Mouse (Mus musculus) adrenal gland, postnatal 4 days (tissue): ENCODE measurements around the gene Foxp4. TPM values are rescaled to one million over a fixed set of nuclear protein-coding genes. Genes with fewer than 3 reads are reported as not detected.

ENCODE experiments used
- DNase-seq, 2 experiments: peaks; one replicate each; pipeline ENCODE4 v3.0.0; 2021 to 2022; ENCODE audit warnings: low spot score in 2 of 2, mixed read lengths in 2 of 2
- long read RNA-seq, 2 experiments: library from polyadenylated mRNA; stranded (forward); transcript quantifications; one replicate each; pipeline ENCODE4 v2.0.0; 2021
- total RNA-seq, 2 experiments: library from RNA; stranded (reverse); gene quantifications; 2 replicates each; pipeline ENCODE4 v1.2.3; 2021

The Foxp4 gene
- 10 to 100 TPM; 37.8 to 41.2 TPM for total RNA-seq
- long read RNA-seq, experiment 1, partial matches to known transcripts: 8 of 18 reads
- long read RNA-seq, experiment 1, other reads (novel, unspliced or antisense): 5 of 18 reads
- long read RNA-seq, experiment 2, partial matches to known transcripts: 15 of 20 reads
- long read RNA-seq, experiment 2, other reads (novel, unspliced or antisense): 1 of 20 reads

GRCm38 (mm10) chr17:47924383-47925339 lies at the start of gene Foxp4:
TSS of gene Foxp4 (minus strand) at chr17:47924645.
- DNase-seq: peak; percentile 52 to 75

- DNase-seq: peak; percentile 24 to 49
Measured at GRCm38 (mm10) chr17:47973563-47974472, 49.4 kb upstream of the Foxp4 start.

DNA sequence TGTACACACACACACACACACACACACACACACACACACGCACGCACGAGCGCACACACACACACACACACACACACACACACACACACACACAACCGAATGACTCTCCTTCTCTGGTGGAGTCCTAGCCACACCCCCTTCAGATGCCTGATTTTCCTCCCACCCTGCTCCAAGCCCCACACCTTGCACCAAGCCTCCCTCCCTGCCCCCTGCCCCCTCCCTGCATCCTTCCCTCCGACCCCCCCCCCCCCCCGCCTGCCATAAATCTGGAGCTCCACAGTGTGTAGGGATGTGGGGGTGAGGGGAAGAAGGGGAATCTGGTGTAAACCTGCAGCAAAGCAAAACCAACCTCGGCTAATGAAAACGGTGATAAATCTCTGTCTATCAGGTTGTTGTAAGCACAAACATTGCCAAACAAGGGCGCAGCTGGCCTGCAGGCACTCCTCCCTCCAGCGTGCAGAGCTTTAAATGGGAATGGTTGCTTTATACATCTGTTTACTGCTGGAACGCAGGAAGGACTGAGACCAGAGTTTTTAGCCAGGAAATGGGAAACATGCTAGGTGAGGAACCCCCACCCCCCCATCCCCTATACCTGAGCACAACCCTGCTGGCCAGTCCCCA lies 41.5 kb upstream of the Foxp4 start:
- DNase-seq: no peak

GRCm38 (mm10) chr17:47958046-47958790 lies 33.8 kb upstream of the Foxp4 start:
- DNase-seq: no peak

- DNase-seq: no peak
Measured at GRCm38 (mm10) chr17:47956486-47956885, 32.0 kb upstream of the Foxp4 start.

DNA sequence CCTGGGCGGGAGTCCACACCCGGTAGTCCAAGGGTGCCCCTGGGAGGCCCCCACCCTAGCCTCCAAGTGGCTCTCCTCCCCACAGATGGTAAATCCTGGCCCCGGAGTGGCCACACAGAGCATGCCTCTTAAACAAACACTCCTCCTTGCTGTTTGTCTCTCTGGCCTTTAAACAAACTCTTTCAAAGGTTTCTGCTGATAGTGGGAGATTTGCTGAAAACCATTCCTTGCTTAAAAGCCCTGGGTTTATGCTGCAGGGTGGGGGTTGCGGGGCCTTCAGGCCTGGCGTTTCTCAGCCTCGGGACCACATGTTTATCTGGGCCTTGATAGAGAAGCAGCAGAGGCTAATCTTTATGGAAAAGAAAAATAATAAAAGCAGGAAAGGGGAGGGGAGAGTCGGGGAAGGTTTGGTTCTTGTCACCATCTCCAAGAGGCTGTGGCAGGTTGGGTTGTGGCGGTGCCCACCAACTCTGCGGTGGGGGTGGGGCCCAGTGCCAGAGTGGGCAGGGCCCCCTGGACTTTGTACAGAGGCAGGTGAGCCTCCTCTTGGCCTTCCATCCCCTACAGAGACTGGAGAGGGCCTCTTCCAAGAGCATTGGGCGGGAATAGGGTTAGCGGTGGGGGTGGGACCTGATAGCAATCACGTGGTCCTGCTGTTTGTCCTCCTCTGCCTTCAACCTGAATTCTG lies 30.8 kb upstream of the Foxp4 start:
- no peak for DNase-seq

DNA sequence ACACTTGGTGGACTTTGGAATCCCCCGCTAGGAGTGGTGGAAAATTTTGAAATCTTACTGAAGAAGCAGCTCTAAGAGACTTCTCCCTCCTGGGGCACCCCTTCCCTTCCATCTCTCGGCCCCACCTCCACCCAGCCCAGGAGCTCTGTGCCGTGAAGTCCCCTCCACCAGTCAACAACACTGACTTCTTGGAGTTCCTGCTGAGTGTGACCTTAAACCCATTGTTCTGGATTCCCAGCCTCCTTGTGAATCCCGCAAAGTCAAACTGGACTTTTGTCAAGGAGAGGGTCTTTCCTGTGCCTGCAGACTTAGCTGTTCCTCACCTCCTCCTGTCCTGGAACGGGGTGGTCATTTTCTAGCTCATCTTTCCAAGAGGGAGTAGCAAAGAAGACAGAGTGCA lies 28.8 kb upstream of the Foxp4 start:
- no peak for DNase-seq

DNA sequence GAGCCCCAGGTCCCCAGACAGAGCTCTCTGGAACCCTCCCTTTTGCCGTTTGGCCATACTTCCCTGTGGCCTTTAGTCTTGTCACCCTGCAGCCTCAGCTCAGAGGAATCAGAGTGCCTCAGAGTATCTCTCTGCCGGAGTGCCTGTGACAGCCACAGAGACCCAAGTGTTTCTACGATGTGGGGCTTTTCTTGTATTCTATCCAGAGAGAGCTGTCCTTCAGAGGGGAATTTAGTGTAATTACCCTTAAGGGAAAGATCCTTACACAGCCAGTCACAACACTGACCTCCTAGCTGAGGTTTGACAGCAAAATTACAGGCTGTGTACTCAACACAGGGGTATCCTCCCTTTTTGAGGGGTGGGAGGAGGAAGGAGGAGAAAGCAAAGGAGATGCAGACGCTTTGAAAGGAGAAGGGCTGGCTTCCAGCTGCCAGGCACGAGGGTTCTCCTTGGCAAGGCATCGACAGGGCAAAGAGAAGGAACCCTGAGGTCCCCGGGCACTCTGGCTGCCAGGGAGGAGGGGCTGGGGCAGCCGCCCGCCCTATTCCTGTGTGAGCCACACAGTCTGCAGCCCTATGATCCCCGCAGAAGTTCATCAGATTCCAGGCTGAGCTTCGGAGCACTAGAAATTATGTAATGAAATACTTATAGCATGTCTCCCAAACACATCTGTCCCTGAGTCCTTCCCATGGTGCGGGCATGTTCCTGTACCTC lies 28.1 kb upstream of the Foxp4 start:
- DNase-seq: no peak

GRCm38 (mm10) chr17:47951452-47951851 lies 27.0 kb upstream of the Foxp4 start:
- DNase-seq: no peak

DNA sequence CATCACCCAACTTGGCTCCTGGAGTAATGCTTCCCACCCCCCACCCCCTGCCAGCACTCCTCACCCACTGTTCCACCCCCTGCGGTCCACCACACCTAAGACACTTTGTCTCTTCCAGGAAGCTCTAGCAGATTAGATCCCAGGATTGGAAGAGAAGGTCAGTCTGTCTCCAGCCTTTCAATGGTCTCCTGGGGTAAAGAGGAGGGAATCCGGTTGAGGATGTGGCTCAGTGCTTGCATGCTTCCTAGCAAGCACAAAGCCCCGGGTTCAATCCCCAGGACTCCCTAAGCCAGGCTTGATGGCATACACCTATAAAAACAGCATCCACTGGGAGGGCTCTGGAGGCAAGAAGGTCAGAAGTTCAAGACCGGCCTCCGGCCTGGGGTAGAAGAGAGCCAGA lies 26.4 kb upstream of the Foxp4 start:
- no peak for DNase-seq

DNA sequence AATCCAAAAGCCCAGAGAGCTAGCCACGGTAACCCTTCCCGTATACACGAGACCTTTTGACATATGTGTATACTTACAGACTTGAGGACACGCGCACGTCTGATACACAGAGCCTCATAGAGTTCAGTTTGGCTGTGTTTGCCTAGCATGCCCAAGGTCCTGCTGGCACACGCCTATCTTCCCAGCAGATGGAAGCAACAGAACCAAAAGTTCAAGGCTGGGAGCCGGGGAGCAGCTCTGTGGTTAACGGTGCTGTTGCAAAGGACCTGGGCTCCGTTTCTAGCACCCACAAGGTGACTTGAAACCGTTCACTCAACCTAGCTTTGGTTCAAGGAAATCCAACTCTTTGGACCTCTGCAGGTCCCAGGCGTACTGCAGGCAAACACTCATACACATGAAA lies 25.0 kb upstream of the Foxp4 start:
- DNase-seq: no peak

DNA sequence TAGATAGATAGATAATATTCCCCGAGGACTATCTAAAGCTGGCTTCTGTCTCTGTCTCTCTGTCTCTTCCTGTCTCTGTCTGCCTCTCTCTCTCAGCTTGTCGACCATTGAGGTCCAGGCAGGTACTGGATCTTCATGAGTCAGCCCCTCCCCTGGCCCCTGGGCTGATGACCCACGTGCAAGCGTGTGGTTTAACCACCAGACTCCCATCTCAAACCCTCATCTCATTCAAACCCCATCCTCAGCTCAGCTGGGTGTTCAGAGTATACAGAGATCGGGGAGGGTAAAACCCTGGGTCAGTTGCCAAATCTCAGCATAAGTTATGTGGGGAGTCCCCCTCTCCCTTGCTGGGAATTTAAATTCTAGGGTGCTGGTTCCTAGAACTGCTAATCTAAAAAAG lies 24.3 kb upstream of the Foxp4 start:
- DNase-seq: no peak

GRCm38 (mm10) chr17:47946921-47947420 lies 22.5 kb upstream of the Foxp4 start:
- DNase-seq: no peak

DNA sequence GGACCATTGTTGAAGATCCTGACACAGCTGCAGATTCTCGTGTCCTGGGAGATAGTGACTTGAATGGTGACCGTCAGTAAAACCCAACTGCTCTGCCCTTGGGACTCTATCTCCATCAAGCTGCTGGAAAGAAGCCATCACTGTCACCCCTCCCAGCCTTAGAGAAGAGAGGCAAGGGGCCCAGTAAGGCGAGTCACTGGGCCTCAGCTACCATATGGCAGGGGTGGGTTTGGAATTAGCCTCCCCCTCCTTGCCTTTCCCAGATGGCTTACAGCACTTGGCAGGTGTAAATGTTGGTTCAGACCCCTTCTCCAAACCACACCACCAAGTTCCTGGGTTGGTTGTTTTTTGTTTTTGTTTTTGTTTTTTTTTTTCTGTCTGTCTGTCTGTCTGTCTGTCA lies 21.7 kb upstream of the Foxp4 start:
- no peak for DNase-seq

GRCm38 (mm10) chr17:47943103-47943870 lies 18.8 kb upstream of the Foxp4 start:
- DNase-seq: no peak

DNA sequence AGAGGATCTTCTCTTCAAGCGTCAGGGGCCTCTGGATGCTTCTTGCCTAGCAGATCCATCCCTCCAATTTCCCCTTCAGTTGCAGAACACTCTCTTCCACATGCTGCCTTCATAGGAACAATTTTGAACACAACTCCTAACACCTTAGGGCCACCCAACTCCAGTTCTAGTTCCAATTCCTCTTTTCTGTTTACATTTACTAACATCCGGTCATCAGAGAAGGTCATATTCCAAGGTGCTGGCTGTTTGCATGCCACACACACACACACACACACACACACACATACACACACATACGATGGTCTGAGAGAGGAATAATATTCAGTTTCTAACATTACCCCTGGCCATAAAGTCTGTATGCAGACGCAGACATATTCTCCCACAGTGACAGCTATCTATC lies 17.6 kb upstream of the Foxp4 start:
- no peak for DNase-seq

GRCm38 (mm10) chr17:47938839-47939238 lies 14.4 kb upstream of the Foxp4 start:
- no peak for DNase-seq

DNA sequence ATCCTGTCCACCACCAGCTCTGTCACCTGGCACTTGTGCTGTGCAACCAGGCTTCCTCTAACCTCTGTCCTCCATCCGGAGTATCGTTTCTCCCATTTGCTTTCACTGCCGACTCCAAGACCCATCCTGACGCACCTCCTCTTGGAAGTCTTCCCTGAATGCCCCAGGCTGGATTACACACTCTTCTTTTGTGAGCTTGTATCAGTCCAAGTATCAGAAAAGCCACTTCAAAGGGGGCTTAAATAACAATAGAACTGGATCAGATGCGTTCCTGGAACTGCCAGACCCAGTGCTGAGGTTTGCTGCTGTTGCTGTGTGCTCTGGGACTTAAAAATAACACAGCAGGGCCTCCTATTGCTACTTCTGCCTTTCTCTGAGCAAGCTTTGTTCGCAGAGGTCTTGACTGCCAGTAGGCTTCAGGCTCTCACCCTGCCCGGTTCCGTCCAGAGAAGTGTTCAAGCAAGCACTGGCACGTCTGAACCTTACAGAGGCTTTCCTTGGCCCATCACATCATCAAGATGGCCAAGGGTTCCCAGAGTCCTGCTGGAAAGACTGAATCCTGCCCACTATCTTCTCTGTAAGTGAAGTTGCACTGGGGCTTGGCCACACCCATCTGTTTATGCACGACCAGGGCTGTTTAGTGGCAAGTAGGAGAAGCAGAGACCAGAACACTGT lies 13.6 kb upstream of the Foxp4 start:
- DNase-seq: no peak
